Mouse (Mus musculus) fibroblast of lung, adult 2 months (primary cell): ENCODE results near the gene Lcp1.
"Not testable (repeated sequence)": the region's sequence is repeated elsewhere in the genome, so short reads cannot be mapped to it uniquely, and the experiment has no call there.

Source experiments
- DNase-seq: peaks from one replicate; pipeline ENCODE4 v3.0.0-alpha.2; 2011; ENCODE audit warnings: low read depth

Gene Lcp1

DNA sequence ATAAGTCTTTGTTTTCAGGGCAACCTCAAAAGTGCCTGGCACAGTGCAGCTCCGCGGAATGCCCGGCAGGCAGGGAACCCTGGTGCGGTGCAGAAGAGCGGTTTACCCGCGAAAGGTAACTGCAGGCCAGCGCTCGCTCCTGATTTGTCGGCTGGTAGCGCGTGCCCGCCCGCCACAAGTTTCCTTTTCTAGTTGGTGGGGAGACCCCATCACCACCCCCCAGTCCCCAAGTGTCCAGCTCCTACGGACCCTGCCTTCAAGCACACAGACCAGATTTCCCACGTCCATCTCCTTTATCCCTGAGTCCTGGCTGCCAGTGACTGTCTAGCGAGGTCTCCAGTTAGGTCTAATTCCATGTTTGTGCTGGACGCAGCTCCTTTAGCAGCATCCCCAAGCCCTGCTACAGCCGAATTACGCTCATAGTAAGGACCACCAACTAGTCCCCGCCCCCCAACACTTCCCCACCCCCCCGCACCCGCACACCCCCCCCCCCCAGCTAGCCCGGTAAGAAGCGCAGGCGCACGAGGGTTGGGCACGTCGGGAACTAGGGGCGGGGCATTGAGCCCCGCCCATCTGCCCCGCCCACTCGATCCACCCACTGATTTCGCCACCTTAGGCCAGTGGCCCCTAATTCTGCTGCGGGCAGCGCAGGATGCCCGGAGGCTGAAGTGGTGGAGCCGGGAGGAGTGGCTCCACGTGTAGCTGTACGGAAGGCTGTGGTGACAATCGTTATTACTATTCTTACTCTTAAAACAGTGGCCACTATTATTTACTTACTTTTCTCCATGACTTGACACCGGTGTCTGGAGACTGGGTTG lies at the start of gene Lcp1, which contains the start of gene Lrrc63:
TSS of gene Lcp1 (plus strand) at position 601 of the 818 bp plus-strand sequence.
TSS of gene Lrrc63 (minus strand) at position 381 of the 818 bp plus-strand sequence.
- DNase-seq = no peak

DNA sequence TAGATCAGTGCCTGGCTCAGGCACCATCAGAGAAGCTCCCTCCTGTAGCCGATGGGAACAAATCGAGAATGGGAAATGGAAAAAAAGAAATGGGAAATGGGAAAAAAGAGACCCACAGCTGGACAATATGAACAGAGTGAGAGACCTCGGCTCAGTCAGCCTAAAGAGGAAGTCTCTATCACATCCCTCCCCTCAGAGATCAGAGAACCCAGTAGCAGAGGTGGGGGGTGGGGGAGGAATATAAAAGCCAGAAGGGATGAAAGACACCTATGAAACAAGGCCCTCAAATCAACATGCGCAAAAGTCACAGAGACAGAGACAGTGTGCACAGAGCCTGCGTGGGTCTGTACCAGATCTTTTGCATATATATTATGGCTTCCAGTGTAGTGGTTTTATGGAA lies 27.9 kb upstream of the Lcp1 start:
- DNase-seq = no peak

DNA sequence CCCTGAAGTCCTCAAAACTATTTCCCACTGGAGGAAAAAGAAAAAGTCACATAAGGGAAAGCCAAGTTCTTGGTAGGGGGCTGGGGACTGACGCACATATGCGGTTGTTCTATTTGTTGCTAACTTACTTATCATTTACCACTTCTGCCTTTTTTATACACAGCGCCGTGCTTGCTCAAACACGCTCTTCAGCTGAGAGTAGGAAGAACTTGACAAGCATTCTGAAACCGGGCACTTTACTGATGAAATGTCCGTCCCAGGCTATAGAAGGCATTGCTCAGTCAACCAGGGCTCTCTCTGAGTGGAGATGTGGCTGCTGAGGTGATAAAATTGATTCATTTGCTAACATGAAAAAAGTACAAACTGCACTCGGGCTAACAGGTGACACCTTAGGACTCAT lies 9.2 kb upstream of the Lcp1 start:
- DNase-seq = no peak

DNA sequence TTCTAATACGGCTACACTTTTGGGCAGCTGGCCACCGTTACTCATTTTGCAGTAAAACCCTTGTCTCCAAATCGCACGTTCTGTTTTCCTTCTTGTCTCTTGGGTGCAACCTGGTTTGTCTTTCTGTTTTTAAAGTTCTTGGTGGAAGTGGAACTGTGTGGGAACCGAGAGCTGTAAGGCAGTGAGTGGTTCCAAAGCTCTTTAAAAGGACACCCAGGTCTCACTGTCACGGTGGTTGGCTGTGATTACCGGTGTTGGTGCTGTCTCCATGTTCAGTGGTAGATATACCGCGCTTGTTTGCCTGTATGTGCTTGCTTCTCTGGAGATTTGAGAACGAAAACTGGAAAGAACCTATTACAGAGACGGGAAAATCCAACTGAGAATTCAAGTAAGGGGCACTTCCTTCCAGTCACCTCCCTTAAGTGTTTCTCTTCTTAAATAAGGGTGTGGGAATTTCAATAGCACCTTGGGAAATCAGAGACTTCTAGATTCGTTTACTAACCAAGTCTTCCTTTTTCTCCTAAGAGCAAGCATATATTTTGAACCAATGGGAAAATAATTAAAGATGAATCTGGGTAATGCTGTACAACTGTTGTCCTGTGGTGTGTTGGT lies 529 bp downstream of the Lcp1 start:
- no peak for DNase-seq

DNA sequence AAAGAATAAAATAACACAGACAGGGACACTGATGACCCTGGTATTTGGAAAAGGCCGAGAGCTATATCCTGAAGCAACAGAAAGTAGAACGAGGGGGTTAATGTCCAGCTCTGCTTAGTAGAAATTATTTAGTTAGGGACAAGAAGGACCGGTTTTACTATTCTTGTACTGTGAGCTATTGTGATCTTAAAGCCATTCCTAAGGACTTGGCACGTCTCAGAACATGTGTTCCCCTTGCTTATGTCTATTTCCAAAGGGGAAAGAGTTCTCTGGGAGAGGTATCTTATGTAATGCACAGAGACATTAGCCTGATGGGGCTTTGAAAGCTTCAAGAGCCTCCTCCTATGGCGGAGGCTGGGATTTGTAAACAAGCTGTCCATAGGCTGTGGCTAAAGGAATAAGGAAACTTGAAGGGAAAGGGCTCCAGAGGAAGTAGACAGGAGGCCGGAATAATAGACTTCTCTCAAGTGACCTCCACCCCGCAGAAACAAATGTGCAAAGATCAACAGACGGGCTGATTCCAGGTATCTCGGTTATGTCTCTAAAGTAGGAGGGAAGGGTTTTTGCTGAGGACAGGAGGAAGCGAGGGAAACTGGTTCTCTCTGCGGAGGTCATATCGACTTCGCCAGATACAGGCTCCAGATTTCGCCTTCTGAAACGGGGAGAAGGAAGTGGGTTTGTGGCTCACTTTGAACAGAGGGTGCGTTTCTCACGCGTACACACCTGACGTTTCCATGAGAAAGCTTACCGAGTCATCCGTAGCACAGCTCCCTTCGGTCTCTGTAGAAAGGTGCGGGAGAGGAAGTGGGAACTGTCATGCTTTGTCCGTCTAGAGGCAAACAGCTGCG lies 5.4 kb downstream of the Lcp1 start:
- no peak for DNase-seq

DNA sequence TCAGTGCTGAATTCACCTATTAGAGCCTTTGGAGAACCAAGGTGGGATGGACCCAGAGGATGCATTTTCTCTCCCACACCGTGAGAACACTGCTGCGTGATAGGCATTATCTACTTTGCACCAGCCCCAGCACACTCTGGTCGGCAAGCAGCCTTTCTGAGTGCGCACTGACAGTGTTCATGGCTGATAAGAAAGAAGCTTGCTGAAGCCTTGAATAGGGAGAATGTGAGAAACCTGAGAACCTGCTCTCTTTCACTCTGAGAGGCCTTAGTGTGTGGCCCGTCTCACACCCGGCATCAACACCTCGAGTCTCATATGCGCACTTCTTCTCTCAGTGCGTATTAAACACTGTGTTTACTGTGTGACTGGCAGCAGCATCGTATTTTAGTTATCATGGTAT lies 7.6 kb downstream of the Lcp1 start:
- DNase-seq = no peak

DNA sequence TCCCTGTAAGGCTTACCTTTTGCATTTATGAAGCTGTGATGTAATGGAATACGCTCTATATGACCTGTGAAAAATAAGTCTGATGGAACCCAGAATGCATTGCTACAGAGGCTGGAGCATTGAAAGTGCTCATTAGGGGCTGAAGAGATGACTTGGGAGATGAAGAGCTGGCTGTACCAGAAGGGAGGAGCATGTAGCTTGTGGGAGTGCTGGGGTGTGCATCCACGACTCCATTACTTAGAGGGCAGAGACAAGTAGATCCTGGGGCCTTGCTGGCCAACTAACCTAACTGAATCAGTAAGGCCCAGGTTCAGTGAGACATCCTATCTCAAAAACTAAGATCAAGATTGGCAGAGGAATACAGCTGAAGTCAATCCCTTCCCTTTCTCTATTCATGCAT lies 8.3 kb downstream of the Lcp1 start:
- no peak for DNase-seq

DNA sequence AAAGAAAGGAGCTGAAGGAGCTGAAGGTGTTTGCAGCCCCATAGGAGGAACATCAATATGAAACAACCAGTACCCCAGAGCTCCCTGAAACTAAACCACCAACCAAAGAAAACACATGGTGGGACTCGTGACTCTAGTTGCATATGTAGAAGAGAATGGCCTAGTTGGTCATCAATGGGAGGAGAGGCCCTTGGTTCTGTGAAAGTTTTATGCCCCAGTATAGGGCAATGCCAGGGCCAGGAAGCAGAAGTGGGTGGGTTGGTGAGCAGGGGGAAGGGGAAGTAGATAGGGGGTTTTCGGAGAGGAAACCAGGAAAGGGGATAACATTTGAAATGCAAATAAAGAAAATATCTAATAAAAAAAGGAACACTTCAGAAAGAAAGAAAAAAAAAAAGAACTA lies 16.8 kb downstream of the Lcp1 start:
- DNase-seq = not testable (repeated sequence)

DNA sequence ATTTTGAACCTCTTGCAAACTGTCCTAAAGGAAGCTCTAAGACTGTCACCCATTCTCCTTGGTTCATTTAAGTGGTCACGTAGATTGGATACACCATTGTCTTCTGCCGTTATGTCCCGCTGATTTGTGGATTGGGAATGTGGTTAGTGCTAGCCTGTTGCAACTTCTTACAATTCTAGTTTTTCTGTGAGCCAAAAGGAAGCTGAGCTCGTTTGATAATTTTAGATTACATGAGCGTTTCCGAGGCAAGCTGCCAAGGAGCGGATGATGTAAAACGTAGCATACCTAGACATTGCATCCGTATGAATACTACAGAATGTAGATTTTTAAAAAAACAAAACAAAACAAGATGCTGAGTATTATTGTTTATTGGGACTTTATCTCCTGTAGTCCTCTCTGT lies 17.3 kb downstream of the Lcp1 start:
- no peak for DNase-seq

DNA sequence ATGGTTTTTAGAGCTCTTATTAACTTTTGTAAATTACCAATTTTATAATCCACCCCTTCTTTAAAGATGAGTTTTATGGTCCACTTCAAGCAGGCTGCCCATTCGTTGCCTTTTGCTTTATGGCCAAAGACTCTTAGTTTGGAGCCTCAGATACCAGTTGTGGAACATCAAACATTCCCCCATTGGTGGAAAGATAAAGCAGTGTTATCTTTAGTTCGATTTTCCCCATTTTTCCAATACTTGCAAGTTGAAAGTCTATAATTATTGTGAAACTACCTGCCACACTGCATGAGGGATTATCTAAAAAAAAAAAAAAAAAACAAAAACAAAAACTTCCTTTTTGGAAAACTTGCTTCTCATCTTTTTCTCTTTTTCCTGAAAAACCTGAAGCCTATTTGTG lies 19.8 kb downstream of the Lcp1 start:
- DNase-seq = no peak

DNA sequence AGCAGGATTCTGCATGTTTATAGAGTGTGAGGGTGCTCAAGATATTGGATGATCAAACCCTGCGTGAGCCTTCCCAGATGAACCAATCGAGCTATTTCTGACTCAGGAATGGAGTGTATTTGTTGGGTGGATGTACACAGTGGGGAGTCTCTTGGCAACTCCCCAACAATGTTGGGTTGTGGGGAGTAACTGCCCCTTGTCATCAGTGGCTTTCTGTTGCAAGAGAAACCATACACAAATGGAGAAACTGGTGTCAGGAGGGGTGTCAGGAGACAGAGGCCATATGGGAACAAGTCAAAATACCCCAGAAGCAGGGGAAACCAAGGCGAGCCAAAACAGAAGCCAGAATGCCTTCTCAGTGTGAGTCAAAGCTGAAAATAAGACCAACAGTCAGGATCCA lies 20.2 kb downstream of the Lcp1 start:
- no peak for DNase-seq

DNA sequence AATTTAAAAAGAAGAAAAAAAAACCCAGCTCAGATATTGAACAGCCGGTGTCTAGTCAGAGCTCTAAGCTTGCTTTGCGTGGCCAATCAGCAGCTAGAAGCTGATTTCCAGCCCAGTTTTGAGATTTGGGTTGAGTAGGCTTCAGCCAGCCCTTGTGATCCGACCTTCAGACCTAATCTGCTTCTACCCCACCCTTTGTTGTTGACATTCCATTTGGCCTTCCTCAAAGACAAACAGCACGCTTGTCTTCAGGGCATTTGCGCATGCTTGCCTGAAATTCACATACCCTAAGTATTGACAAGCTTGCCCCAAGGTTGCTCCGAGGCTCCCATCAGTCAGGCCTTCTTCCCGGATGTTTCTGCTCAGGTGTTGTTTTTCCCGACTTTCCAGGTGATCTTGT lies 23.6 kb downstream of the Lcp1 start:
- no peak for DNase-seq

DNA sequence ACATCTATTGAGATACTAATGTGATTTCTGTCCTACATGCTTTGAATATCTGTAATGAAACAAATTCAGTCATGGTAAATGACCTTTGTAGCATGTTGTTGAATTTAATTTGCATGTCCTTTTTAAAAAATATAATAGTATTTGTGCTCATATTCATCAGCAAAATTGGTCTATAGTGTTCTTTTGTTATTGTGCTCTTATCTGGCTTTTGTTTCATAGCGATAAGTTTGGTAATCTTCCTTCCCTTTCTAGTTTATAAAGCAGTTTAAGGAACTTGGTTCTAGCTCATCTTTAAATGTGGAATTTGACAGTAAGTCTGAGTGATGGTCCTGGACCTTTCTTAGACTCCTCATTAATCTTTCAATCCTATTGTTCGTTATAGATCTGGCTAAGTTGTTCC lies 28.5 kb downstream of the Lcp1 start:
- DNase-seq = no peak

DNA sequence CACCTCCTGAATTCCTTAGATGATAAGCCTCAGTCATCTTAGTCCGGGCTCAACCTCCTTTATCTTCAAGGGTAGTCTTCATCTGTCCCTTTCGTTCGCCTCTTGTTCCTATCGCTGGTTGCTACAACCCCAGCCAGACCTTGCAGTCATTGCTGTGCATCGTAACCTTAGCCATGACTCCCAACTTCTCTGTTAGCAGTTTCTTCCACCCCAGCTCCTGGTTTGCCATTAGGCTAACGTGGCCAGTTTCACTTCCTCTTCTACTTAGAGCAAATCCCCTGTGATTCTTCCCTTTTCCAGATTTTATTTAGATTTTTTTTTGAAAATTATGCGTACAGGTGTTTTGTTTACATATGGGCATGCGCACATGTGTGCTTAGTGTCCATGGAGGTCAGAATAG lies 33.0 kb downstream of the Lcp1 start:
- no peak for DNase-seq

DNA sequence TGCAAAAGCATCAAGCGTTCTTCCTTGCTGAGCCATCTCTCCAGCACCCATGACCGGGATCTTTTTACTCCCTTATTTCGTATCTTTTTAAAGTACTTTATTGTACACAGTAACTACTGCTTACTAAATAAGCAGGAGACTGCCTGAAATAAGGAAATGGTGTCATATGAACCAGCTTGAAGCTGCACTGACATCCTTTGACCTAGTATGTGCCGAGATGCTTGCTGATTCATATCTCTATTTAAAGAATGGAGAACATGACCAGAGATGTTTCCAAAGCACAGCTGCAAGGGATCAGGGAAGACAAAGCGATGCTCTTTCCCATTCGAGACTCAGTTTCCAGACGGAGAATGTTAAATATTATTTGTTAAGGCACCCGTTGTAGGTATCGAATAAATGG lies 33.4 kb downstream of the Lcp1 start:
- DNase-seq = no peak

DNA sequence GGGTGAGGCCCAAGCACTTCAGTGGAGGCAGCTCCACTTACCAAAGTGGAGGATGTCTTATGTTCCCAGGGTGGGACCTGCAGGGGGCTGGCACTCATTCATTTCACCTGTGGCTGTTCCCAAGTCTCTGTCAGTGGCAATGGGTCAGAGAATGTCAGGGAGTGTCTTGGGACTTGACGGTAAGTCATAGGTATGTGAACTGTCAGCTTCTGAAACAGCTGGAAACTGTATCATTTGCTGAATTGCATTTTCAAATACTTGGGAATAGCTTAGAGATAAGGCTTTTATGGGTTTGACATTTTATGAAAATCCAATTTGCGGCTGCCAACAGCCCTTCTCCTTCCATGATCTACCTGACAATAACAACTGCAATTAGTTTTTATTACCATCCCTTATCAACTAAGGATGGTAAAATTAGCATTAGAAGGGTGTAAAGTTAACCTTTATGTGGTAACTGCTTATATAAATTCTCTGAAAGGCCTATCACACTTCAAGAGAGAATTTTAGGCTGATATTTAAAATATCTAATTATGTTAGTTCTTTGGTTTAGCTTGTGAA lies 34.8 kb downstream of the Lcp1 start:
- no peak for DNase-seq

DNA sequence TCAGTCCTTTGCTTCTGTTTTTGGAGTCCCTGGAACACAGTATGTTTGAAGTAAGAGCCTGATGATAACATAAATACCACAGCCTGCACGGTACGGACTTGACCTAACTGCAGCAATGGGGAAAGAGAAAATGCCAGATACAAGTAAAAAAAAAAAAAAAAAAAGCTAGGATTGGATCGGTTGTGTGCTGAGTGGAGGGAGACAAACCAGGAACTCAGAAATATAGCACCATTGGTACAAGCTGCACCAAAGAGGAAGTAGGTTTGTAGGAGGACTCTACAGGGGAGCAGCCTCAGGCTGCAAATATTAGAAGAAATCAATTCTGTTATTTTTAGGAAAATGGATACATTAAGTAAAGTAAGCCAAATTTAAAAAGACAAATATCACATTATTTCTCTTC lies 37.6 kb downstream of the Lcp1 start:
- no peak for DNase-seq

DNA sequence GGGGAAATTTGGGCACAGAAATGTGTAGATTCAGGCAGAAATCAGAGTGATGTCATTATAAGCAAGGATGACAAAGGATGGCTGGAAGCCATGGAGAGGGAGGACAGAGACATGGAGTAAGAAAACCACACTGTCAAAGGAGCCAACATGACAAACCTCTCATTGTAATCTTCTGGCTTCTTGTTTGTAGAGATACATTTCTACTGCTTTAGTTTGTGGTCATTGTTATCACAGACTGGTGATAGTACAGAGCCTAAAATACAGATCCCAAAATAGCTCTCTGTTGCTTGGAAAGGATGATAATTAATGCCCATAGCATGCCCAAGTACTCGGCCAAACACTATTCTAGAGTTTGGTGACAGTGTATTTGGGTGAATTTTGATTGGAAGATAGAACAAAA lies 39.6 kb downstream of the Lcp1 start:
- DNase-seq = no peak

DNA sequence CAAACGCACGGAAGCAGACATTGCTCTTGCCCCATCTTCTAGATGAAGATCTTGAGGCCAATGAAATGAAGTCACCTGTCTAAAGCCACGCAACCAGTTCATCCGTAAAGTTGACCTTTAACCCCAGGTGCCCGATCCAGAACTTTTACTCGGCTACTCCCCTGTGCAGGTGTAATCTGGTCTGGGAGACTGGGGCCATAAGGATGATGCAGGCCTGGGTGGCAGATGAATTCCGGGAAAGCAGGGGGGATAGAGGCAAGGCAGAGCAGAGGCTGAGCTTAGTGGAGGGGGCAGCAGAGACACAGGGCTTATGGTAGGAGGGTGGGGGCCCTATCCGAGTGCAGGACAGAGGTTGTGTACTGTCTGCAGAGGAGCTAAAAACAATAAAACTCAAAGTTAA lies 43.4 kb downstream of the Lcp1 start:
- DNase-seq = no peak

DNA sequence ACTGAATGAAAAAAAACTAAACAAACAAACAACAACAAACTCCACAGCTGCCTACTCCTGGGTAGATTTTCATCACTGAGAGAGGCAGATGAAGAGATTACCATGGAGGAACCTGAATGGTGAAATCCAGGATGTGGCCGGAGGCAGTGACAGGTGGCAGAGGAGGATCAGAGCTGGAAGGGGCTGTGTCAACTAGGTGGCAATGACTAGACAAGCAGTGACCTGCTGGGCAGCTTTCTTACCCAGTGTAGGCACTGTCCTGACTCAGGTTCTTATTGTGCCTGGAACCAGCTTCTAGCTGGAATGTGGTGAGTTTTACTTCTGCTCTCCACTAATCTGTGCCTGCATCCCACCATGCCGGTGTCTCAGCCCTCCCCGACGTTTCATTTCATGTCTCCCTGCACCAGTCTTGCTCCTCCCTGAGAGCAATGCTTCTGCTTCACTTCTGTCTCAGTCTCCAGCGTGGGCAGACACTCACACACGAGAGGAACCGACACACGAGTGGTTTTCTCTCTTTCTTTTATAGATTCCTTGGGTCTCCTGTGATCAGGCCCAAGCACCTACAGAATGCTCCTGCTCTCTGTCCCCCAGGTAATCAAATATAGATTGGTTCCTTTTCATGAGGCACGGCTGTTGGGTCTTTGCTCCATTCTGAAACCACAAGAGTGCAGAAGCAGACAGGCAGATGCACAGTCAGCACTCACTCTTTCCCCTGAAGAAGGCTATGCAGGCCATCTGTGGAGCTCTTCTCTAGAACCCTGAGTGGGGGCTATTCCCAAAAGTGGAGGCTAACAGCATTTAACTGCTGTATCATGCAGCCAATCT lies 44.0 kb downstream of the Lcp1 start:
- DNase-seq = no peak

DNA sequence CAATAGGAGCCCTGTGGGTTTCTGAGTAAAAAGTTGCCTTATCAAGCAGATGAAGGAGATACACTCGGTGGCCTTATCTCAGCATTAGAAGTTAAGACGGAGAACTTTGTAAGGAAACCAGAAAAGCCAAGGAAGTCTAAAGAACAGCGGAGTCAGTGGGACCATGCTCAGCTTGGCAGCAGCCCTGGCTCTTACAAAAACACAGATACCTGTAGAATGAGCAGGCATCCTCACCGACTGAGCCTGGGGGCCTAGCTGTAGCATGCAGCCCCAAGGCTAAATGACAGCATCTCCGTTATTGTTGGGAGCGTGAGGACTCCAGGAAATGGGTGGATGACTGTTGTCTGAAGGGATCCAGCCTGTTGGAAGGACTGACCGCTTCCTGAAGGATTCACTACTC lies 44.9 kb downstream of the Lcp1 start:
- no peak for DNase-seq
